Mouse (Mus musculus) cortical plate, adult 2 months (tissue): Measurements from ENCODE around the gene Pitpnm1.

ENCODE experiments used
- CTCF ChIP-seq: fragments of 200-500 bp; IDR thresholded peaks from 2 replicates; pipeline ENCODE4 v1.5.1; 2011; ENCODE audit warnings: mild to moderate bottlenecking, control low read depth, low read length; ENCODE audit not compliant: insufficient read depth; ENCODE audit errors: extremely low read depth
- POLR2A ChIP-seq: fragments of 200-500 bp; IDR thresholded peaks from 2 replicates; pipeline ENCODE4 v1.6.1; 2011; ENCODE audit warnings: mild to moderate bottlenecking, low read length, control low read depth; ENCODE audit not compliant: insufficient read depth; ENCODE audit errors: extremely low read depth

GRCm38 (mm10) chr19:4144550-4145498, 45.0 kb downstream of the Pitpnm1 start:
- TF ChIP-seq CTCF: no peak
- no peak for TF ChIP-seq POLR2A
